Mouse (Mus musculus) testis, adult 2 months (tissue): ENCODE data around the gene Olfr1240.

ENCODE experiments used
- CTCF ChIP-seq: fragments of 200-500 bp; IDR thresholded peaks from 2 replicates; pipeline ENCODE4 v1.5.1; 2012; ENCODE audit warnings: low read depth, mild to moderate bottlenecking, inconsistent platforms, low read length, moderate library complexity; ENCODE audit not compliant: control insufficient read depth, insufficient read depth, insufficient replicate concordance
- POLR2A ChIP-seq: fragments of 200-500 bp; IDR thresholded peaks from 2 replicates; pipeline ENCODE4 v1.6.1; 2012; ENCODE audit warnings: low read depth, mild to moderate bottlenecking, inconsistent platforms, low read length, moderate library complexity; ENCODE audit not compliant: control insufficient read depth

DNA sequence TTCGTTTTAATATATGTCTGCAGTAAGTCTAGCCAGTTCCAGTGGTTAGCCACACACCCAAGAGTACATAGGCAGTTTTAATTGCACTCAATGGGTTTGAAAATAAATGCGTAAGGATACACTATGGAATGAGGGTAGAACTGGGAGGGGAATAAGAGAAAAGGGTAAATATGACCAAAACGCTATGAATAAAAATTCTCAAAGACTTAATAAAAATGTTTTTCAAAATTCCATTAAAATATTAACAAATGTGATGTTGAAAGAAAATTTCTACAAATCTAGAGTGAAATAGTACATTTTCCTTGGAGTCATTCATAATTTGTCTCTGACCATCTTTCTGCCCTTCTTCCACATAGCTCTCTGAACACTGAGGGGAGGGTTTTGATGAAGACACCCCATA, at the start of gene Olfr1240:
- TF ChIP-seq POLR2A (no peak), CTCF (no peak)
